Mouse (Mus musculus): ENCODE measurements around the gene Prkaca.

DNA sequence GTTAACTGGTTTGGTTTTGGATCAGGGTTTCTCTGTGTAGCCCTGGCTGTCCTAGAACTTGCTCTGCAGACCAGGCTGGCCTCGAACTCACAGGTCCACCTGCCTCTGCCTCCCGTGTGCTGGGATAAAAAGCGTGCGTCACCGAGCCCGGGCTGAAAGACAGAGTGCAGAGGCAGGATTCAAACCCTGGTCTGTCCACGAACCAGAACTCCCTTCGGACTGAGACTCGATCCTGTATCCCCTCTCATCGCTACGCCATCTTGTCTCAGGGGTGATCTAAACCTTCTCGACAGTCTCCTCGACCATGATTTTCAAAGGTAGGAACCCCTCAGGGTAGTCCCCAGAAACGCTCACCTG lies 18.1 kb upstream of the Prkaca start:
- TF ChIP-seq POLR2A (IDR thresholded peaks at IDR 0.05; ENCODE audit: borderline replicate concordance, low read depth, low read length) (no peak), CTCF (IDR thresholded peaks at IDR 0.05; ENCODE audit: low read depth, low read length) (no peak)

Measured in bone marrow macrophage, adult 2 months (primary cell).